Mouse (Mus musculus) retina, postnatal 7 days (tissue): ENCODE results near the gene Fbxw9.
"Not testable (repeated sequence)": the region's sequence is repeated elsewhere in the genome, so short reads cannot be mapped to it uniquely, and the experiment has no call there.

Source experiments
- DNase-seq: peaks from one replicate; pipeline ENCODE4 v3.0.0-alpha.2; 2012; ENCODE audit warnings: low read depth, low spot score

Gene Fbxw9

DNA sequence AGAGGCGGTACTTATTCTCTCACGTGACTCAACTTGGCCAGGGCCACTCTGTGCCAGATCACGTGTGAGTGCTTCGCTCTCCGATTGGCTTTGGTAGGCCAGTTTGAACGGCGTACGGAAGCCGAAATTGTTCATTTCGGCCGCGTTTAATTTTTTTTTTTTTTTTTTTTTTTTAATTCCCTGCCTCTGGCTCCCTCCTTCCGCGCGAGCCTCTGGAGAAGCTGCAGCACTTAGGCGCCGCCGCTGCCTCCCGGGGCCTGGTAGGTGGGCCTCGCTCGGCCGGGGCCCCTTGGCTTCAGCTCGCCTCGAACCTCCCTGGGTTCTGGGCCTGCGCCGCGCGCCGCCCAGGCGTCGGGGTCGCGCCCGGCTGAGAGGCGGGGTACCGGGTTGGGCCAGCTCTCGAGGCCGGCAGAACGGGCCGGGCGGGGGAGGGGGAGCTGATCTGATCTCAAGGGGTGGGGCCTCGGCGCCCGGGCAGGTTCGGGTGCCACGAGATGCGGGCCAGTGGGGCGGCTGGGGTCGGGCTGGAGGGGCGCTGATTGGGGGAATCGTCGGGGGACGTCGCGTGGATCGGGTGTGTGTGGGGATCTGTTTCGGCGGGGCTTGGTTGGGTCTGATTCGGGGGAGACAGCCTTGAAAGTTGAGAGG is 23.0 kb upstream of the Fbxw9 start, which contains the start of gene Tnpo2:
Gene Tnpo2 (plus strand): TSS at position 198 of the 648 bp plus-strand sequence.
- DNase-seq = peak; percentile 94

DNA sequence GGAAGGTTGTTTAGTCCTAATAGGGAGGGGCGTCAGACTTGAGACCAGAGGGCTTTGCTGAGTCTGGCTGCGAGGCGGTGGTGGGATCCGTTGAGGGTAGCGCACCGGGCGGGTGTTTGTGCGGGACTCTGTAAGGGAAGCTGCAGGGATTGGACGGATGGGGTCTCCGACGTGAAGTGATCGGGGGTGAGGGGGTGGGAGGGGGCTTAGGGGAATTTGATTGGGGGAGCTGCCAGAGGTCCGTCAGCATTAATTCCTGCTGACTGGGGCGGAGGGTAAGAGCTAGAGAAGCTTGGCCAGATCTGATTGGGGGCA is 22.5 kb upstream of the Fbxw9 start:
- DNase-seq = peak; percentile 43

DNA sequence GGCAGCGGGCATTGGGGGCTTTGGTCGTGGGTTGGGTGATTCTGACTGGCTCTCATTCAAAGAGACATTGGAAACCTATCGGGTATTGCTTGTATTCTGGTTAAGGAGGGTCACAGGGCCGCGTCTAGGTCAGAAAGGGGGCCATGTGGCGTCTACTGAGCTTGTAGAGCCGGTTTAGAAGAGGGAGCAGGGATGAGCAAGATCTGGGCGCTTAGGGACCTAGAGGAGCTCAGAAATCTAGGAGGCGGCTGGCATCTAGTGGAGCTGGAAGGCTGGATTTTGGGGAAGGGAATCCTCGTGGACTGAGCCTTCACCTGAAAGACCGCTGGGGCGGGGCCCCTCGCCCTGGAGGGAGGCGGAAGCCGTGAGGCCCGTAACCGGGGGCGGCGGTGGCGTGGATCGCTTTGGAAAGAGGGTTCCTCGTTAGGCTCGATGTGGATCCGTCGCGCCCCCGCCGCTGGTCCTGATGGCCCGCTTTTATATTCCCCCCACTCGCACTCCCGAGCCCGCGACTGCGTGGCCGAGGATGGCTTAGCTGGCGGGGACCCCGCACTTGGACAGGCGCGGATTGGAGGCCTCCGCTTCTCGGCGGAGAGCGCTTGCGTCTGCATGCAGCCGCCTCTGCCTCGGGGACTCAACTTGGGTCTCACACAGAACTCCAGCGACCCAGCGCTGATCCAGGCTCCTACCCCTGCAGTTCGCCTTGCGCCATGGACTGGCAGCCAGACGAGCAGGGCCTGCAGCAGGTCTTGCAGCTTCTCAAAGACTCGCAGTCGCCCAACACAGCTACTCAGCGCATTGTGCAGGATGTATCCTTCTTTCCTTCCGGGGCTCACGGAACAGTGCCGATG is 21.9 kb upstream of the Fbxw9 start:
- no peak for DNase-seq

DNA sequence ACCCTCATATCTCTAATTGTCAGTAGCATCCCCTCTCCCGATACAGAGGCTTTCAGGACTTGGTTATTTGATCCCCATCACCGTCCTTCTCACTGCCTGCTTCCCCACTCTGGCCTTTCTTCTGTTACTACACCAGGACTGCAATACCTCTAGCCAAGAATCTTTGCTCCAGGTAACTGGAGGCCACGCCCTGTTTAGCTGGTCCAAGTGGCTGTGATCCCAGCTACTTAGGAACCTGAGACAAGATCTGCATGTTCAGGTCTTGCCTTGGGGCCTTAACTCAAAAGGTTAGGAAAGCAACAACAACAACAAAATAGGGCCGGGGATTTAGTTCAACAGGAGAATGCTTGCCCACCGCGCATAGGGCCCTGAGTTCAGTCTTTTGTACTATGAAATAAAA is 16.2 kb upstream of the Fbxw9 start:
- DNase-seq = no peak

DNA sequence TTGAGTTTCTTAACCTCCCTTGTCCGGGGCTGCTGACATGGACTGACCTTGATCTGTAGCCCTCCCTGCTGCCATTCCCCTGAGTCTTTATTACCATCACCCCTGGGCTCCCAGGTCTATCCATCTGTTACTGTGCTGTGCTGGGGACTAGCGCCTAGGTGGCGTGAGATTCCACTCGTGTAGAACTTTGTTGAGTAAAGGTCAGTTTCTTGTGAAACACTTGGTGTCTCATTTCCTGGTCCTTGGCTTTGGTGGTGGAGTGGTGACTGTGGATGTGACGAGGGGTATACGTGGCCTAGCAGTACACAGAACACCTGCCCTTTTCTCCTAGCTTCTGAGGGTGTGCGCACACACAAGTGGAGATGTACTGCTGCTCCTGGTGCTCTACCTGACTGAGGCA is 2.5 kb upstream of the Fbxw9 start:
- DNase-seq = no peak

DNA sequence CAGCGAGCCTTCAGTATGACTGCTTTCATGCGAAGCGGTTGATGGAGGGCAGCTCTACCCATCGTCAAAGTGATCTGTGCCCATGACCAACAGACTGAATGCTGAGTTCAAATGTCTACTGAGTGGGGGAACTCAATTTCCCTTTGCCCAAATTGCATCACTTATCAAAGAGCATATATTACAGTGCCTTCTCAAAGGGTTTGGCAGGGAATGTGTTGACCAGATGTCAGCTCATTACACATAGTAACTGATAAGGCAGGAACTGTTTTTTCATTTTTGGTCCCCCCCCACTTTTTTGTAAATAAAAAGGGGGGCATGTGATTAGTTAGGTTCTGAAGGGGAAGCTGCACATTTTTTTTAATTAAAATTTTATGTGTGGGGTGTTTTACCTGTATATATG is 2.7 kb downstream of the Fbxw9 start:
- DNase-seq = no peak

DNA sequence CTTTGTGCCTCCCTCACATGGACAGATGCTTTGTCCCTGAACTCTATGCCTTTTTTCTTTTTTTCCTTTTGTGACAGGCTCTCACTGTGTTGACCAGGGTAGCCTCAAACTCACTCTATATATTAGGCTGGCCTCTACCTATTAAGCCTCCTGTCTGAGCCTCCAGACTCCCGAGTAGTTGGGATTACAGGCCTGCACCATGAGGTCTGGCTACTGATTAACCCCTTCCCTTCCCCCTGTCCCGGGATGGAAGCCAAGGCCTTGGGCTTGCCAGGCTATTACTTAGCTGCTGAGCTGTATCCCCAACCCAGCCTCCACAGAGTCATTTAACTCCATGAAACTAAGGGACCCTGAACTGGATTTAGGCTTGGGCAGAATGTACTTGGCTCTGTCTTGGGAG is 5.4 kb downstream of the Fbxw9 start:
- DNase-seq = no peak

DNA sequence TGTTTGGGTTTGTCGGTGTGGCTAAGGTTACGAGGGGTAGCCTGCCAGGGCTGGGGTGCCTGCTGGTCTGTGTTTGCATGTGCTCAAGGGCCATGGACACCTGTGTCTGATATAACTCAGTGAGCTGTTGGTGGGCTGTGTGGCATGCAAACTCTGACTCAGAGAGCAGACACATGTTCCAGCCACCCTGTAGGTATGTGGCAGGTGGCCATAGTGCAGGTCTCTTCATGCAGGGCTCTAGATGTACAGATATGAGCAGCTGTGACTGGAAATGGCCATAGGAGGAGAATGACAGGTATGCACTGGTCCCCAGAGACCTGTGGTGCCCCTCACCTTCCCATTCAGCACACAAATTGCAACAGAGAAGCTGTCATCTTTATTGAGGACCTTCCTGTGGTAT is 7.3 kb downstream of the Fbxw9 start:
- no peak for DNase-seq

DNA sequence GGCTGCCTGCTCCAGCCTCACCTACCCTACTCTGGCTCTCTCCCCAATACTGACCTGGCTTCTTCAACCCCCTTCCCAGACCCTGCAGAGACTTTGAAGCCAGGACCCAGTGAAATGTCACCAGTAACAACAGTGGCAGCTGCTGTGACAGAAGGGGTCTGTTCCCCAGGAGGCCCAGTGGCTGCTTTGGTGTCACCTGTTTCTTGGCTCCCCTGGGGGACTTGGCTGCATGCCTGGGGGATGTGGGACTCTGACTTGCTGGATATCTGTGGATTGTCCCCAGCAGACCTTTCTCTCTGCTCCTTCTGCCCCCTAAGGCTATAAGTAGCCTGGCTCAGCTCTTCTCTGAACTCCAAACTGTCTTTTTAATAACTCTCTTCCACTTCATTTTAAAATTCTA is 8.1 kb downstream of the Fbxw9 start, which contains the start of gene Gm5741:
Gene Gm5741 (minus strand): TSS at position 1 of the 400 bp plus-strand sequence.
- DNase-seq = no peak

DNA sequence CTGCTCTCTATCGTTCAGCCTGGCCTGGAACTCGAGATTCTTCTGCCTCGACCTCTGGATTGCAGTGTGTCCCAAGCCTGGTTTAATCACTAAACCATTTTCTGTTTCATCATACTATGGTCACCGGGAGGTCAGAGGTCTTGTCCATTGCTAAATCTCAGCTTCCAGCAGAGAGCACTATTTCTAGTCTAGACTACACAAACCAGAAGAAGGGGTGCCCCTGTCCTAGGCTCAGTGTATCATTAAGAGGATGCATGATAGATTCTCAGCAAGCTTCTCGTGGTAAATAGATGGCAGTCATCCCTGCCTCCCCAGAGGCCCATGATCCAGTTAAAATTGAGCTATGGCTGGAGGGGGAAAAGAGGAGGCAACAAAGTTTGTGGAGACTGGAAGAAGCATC is 11.2 kb downstream of the Fbxw9 start:
- no peak for DNase-seq

DNA sequence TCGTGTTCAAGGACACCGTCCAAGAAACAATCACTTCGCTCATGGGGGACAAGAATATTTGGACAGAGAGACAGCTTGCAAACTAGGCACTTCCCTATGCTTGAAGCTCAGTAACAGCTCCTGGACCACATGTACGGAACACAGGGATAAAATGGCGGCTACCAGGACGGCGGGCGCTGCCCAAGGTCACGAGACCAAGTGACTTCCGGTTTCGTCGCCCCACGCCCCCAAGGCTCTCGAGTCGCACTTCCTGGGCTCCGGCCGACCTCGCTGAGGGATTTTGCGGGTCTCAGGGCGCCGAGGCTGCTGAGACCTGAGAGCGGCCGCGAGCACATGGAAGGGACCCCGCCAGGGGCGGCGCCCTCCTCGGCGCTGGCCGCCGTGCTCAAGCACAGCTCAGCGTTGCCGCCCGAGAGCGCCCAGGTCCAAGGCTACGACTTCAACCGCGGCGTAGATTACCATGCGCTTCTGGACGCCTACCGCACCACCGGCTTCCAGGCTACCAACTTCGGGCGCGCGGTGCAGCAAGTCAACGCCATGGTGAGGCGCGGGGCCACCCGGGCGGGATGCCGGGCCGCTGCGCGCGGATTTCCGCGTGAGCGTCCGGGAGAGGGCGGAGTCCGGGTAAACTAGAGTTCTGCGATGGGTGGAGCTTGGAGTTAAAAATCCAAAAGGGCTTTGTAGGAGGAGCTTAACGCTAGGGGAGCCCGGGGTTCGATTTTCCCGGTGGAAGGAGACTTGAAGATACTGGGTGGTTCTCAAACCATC is 11.8 kb downstream of the Fbxw9 start, which contains the start of gene Dhps:
Gene Dhps (plus strand): TSS at position 244 of the 768 bp plus-strand sequence.
- DNase-seq = peak; percentile 81

DNA sequence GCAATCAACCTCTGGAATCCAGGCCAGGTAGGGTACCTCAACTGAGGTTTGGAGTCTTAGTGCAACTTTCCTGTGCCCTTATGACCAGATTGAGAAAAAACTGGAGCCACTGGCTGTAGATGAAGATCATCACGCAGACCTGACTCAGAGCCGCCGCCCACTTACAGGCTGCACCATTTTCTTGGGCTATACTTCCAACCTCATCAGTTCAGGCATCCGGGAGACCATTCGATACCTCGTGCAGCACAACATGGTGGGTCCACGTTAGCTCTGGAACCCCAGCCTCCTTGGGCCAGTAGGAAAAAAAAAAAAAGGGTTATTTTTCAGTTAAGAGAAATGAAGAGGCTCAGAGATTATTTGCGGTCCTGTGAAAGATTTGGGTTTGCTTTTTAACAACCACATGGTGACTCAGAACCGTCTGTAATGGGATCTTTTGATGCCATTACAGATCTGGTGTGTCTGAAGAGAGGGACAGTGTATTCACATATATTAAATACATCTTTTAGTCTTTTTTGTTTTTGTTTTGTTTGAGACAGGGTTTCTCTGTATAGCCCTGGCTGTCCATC is 12.6 kb downstream of the Fbxw9 start:
- no peak for DNase-seq

DNA sequence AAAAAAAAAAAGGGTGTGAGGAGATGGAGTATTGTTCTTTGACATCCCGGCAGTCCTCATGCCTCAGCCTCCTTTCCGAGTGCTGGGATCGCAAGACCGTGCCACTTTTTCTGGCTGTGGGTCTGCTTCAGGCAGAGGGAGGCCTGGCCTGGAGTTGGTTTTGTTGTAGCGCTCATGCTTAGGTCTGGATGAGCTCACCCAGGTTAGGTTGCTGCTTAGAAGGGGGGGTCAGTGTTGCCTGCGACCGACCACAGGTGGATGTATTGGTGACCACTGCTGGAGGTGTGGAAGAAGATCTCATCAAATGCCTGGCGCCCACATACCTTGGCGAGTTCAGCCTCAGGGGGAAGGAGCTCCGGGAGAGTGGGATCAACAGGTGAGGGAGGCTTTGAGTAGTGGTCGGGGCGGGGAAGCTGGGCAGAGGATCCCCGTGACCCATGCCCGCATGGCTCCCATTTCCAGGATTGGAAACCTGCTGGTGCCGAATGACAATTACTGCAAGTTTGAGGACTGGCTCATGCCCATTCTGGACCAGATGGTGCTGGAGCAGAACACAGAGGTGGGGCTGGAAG is 13.3 kb downstream of the Fbxw9 start:
- no peak for DNase-seq

DNA sequence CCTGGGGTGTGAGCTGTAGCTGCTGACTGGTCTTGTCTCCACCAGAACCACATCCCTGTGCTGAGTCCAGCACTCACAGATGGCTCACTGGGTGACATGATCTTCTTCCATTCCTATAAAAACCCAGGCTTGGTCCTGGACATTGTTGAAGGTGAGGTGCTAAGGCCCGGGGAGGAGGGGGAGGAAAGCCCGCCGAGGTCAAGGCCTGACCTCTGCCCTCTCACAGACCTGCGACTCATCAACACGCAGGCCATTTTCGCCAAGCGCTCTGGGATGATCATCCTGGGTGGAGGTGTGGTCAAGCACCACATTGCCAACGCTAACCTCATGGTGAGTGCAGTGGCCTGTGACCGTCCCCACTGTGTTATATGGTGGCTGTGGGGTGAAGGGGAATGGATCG is 14.3 kb downstream of the Fbxw9 start:
- DNase-seq = no peak

DNA sequence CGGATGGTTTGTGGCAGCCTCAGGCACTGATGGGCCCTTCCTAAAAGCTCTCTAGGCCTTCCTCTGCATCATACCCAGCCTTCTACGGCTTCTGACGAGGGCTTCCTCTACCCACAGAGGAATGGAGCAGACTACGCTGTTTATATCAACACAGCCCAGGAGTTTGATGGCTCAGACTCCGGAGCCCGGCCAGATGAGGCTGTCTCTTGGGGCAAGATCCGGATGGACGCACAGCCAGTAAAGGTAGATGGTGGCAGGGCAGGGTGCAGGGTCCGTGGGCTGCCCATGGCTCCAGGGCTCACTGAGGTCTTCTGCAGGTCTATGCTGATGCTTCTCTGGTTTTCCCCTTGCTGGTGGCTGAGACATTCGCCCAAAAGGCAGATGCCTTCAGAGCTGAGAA is 14.8 kb downstream of the Fbxw9 start:
- no peak for DNase-seq

DNA sequence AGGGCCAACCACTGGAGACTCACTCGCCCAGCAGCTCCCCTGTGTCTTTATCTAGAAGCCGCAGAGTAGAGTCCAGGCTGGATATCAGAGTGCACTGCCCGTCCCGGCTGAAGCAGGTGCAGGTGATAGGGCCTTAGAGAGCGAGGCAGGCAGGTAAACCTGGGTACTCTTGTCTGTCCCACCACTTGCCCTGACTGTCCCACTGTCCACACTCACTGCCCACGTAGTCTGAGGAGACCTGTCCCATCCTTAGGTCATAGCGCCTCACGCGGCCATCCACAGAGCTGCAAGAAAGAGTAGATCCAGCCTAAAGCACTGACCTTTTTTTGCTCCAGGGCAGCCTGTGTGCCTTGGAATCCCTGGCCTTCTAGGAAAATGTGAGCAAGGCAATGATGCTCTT is 16.1 kb downstream of the Fbxw9 start:
- DNase-seq = no peak

DNA sequence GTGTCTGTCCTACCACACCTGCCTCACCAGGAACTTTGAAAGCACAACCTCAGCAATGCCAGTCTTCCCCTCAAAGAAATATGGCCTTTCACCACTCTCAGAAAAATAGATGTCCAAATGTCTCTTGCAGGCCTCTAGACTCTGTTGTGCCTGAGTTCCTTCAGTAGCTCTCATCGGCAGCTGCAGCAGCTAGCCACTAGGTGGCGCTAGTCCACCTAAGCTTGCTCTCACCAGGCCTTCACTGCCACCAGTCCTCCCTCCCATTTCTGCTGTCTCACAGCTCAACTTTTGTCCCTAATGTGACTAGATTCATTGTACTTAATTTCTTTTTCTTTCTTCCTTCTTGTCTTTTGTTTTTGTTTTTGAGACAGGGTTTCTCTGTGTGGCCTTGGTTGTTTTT is 17.1 kb downstream of the Fbxw9 start:
- DNase-seq = peak; percentile 73

DNA sequence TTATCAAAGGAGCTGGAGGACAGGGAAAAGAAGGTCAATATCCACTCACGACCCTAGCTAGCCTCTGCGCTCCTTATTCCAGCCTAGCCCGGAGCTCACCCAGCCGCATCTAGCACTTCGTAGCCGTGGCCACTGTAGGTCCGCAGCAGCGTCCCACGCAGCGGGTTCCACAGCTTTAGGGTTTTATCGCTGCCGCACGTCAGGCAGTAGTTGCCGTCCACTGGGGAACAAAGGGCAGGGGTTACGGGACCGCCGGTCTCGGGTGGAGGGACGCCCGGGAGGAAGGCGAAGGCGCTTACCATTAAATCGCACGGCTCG is 20.3 kb downstream of the Fbxw9 start:
- DNase-seq = no peak

DNA sequence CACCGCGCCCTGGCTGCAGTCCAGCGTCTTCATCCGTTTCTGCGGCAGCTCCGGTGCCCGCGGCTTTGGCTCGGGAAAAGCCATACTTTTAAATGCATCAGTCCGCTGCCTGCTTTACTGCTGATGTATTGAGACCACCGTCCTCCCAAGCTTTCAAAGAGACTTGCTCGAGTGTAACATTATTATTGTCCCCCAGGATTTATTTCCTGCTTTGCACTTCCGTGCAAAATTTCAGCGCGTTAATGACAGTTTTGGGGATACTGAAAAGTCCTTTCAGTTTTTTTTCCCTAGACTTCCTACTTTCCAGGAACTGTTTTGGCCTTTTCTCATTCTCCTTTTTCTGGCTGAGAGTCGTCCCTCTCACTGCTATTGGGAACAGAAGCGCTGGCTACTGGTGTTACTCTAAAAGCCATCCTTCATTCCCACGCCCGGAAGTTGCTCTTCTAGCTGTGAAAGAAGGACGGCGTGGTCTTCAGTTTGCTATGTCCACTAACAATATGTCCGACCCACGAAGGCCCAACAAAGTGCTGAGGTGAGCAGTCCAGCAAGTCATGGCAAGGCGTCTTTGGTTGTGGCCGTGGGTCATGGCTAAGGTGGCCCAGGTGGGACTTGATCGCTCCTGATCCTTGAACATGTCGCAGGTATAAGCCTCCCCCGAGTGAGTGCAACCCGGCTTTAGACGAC is 20.8 kb downstream of the Fbxw9 start, which contains the start of gene Wdr83os:
Gene Wdr83os (plus strand): TSS at position 209 of the 684 bp plus-strand sequence.
- peak; percentile 67 for DNase-seq

DNA sequence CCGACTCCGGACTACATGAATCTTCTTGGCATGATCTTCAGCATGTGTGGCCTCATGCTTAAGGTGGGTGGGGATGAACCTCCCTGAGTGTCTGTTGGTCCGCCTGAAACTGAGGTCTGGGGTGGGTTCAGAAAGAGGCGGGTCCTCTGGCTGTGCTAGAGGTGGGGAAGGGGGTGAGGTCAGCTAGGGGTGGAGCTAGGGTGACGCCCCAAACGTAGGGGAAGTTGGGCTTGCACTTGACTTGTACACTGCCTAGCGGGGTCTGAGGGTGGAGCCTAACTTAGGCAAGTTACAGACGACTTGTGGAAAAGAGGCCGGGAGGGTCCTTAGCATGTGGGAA is 21.3 kb downstream of the Fbxw9 start, which contains the start of gene Wdr83:
Gene Wdr83 (minus strand): TSS at position 91 of the 340 bp plus-strand sequence.
- DNase-seq = no peak

DNA sequence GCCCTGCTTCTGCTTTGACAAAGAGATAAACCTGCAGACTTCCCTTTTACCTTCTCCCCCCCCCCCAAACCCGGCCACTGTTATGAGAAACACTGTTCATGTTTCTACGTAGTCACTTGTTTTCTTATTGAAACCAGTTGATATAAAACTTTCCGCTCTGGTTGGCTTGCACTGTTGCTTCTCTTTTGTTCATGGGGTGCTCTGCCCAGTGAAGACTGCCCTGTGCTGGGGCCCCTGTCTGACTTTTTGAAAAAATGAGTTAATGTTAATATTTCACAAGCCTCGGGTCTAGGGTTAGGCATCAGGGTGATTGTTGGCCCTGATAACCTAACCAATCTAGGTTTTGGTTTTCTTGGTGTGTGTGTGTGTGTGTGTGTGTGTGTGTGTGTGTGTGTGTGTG is 22.3 kb downstream of the Fbxw9 start:
- not testable (repeated sequence) for DNase-seq
